Mouse (Mus musculus) retina, postnatal 1 day (tissue): ENCODE results near the gene Plvap.

Source experiments
- DNase-seq: peaks from one replicate; pipeline ENCODE4 v3.0.0-alpha.2; 2012

Plvap gene

DNA sequence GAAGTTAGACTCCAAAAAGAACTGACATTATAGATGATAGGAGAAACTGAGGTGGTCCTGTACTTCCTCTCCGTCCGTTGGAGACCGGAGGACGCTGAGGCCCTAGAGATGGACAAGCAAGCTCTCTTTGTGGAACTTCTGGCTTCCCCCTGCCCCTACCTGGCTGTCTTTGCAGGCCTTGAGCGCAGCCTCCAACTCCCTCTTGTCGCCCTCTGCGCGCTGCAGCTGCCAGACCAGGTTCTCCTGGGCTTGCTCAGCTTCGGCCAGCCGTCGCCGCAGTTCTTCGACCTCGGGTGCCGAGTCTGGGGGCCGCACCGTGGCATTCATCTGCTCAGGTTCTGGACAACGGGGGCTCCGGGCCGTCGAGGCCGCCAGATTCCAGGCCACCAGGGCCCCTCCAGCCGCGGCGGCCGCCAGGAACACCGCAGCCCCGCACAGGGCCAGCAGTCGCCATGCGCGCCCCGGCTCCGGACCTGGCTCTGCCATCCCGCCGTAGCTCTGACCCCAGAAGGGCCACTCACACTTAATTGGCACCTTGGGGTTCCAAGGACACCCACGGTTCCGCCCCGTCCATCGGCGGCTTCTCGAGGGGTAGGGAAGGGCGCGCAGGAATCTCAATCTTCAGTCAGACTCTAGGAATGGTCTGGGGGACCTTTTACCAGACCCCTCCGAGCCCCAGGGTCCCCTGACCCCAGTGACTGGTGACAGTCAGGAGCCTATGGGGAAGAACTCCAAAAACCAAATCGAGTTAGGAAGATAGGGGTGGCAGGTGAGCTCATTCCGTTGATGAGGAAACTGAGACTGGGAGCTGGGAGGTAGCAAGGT, 13.9 kb upstream of the Plvap start, which contains the start of gene Ccdc194:
Ccdc194 (minus strand) TSS at position 486 of the 825 bp plus-strand sequence.
- DNase-seq = no peak

DNA sequence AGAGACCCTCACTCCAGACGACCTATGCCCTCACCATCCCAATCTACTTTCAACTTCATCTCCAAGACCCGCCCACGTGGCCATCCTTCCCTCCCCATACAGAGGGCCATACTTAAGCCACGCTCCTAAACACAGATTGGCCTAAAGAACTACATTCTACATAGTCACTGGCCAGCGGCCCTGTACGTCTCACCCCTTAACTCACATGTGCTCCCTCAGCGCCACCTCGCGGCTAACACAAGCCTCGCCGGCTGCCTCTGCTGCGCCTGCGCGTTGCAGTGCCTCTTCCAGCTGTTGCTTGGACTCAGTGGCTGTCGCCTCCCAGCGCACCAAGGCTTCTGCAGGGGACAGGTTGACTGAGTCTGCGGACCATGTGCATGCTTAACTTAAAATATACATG, 10.1 kb upstream of the Plvap start:
- DNase-seq = peak; percentile 95

DNA sequence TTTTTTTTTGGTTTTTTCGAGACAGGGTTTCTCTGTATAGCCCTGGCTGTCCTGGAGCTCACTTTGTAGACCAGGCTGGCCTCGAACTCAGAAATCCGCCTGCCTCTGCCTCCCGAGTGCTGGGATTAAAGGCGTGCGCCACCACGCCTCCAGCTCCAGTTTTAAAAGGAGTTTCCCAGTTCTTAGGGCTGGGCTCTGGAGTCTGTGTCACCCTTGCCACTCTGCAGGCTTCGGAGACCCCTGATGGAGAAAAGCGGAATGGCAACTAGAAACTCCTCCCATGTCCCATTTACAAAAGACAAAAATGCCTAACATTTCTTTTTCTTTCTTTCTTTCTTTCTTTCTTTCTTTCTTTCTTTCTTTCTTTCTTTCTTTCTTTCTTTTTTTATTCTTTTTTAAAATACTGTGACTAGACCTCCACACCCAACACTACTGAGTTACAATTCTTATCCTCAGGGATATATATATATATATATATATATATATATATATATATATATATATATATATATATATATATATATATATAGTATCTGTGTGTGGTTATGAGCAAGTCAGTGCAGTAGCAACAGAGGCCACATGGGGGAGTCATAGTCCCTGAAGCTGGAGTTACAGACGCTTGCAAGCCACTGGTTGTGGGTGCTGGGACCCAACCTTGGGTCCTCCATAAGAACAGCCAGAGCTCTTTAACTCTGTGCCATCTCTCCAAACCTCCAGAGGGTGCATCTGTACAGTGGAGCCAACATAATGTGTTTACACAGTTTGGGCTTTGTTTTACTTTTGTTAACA, 7.7 kb upstream of the Plvap start:
- peak; percentile 81 for DNase-seq

DNA sequence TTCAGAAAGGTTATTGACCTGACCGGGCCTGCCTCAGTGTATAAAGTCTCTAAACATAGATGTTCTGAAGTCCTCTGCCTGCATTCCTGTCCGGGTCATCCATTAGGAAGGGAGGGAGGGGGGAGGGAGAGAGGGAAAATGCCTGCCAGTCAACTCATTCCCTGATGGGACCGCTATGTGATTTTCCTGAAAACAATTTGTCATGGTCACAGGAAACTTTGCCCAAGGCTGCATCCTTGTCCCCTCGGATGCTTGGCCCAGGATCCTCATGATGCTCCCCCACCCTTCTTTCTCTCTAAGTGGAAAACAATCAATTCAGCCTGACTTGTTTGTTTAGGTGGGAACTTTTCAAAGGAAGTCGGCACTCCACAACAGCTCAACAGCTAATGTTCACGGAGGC, 5.2 kb upstream of the Plvap start:
- DNase-seq = no peak

DNA sequence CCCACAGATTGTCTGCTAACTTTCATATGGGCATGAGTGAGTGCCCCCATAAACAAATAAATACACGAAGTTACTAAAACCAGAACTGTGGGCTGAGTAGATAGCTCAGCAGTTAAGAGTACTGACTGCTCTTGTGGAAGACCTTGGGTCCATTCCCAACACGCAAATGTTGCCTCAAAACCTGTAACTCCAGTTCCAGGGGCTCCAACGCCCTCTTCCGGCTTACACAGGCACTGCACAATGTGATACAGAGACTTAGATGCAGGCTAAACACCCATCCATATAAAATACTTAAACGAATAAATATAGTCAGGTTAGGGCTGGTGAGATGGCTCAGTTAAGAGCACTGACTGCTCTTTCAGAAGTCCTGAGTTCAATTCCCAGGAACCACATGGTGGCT, 3.5 kb upstream of the Plvap start:
- no peak for DNase-seq

DNA sequence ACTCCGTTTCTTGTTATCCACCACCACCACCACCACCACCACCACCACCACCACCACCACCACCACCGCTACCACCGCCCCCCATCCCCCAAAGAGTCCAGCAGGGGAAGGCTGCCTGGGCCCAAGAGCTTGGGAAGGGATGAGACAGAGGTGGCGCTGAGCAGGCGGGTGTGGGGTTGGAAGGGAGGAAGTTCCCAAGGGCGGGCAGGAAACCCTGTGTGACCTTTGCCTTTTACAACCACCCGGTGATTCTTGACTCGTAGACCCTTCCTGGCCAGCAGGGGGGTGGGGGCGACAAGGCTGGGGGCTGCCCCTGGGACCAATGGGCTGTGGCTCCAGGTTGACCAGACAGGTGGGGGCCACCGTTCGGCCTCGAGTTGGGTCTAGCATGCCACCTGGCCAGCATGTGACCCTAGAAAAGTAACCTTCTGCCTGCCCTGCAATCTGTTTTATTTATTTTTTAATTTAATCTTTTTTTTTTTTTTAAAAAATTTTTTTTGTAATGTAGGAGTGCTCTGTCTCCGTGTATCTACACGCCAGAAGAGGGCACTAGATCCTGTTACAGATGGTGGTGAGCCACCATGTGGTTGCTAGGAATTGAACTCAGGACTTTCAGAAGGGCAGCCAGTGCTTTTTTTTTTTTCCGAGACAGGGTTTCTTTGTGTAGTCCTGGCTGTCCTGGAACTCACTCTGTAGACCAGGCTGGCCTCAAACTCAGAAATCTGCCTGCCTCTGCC, 1.6 kb upstream of the Plvap start:
- DNase-seq = no peak

DNA sequence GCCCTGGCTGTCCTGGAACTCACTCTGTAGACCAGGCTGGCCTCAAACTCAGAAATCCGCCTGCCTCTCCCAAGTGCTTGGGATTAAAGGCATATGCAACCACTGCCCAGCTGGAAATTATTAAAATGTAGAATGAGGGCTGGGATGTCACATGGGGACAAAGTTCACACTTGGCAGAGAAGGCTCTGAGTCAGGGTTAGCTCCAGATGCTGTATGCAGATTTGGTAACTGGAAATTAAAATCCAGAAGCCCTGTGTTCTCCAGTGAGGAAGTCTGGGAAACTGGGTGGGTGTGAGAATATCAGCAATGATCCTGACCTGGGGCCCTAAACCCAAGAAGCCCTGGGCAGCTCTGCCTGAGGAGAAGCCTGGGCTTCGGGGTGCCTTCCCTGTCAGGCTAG, 2.2 kb downstream of the Plvap start:
- no peak for DNase-seq

DNA sequence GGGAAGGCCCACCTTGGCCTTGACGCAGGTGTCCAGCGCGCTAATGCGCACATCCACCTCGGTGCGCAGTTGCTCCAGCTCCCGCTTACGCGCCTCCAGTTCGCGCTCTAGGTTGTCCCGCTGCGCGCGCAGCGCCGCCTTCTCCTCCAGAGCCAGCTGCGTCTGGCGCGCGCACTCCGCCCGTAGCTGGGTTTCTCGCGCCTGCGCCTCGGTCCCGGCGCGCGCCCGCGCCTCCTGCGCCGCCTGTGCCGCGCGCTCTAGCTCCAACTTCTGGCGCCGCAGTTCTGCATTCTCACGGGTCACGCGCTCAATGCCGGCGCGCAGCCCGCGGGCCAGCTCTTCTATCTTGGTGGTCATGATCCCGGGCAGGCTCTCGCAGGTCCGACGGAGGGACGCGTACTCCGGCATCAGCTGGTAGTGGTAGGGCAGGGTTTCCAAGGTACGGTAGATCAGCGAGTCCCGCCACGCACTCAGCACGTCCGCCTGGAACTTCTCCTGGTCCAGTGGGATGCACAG, 3.9 kb downstream of the Plvap start:
- DNase-seq = peak; percentile 89

DNA sequence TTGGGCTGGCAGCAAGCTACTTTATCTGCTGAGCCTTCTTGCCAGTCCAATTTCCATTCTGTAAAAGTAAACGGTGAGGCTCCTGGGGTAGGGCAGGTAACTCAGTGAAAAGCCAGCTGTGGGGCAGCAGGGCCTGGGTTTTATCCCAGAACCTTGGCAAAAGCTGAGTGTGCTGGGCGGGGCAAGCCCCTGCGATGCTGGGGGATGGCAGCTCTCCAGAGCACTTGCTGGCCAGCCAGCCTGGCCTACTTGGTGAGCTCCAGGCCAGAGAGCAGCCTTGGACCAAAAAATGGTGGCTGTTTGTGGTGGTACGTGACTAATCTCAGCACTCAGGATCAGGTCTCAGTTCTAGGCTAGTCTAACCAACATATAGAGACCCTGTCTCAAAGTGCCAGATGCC, 5.6 kb downstream of the Plvap start:
- DNase-seq = no peak

DNA sequence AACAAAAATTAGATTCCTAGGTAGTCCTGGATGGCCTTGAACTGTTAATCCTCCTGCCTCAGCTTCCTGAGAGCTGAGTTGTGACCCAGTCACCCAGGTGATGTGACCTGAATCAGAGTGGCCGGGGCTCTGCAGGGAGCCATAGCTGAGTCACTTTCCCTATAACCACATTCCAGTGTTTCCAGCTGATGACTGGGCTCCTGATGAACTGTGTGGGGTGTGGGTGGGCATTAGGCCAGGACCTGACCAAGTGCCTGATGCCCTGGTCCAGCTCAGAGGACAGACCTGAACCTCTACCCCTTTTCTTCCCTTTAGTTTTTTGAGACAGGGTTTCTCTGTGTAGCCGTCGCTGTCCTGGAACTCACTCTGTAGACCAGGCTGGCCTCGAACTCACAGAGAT, 6.2 kb downstream of the Plvap start:
- no peak for DNase-seq

DNA sequence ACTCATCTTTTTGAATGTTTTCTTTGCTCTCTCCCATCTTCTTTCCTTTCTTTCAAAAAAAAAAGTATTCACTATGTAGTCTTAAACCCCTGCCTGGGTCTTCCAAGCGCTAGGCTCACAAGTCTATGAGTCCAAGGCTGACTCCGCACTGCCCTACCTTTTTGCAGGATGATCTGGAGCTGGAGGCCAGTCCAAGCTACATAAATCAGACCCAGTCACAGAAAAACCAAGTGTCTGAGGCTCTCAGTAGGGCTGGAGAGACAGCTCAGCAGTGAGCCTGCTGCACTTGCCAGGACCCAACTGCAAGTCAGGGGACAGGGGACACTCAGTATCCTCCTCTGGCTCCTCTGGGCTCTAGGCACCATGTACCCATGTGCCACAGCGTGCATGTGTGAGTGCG, 7.2 kb downstream of the Plvap start:
- DNase-seq = no peak

DNA sequence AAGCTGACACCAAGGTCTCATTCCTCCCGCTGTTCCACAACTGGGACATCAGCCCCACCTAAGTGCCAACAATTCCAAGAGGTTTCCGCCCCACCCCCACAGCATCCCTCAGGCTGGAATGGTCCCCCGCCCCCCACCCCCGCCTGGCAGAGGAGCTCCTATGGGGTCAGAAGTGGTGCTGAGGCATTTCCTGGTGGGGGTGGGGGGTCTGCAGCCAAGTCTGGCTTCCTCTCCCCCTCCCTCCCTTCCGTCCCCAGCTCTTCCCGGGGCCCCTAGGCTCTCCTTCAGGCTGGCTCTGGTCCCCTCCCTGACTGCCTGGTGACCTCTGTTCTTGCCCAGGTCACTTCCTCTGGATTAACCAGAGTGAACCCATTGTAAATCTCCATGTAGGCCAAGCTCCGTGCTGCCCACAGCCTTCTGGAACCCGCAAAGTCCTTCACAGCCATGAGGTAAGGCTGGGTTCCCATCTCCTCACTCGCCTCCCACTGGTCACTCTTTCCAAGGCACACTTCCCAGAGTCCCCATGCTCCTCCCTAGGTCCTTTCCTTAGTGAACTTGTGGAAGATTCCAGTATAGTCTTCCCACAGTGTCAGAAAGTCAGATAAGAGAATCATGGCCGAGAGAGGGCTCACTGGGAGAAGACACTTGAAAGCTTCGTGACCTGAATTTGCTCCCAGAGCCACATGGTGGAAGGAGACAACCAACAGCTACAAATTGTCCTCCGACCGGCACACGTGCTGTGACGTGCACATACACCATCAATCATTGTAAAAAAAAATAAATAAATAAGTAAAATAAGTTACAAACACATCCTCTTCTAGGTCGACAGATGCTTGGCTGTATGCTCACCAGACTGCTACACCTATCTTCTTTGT, 12.5 kb downstream of the Plvap start:
- peak; percentile 19 for DNase-seq

DNA sequence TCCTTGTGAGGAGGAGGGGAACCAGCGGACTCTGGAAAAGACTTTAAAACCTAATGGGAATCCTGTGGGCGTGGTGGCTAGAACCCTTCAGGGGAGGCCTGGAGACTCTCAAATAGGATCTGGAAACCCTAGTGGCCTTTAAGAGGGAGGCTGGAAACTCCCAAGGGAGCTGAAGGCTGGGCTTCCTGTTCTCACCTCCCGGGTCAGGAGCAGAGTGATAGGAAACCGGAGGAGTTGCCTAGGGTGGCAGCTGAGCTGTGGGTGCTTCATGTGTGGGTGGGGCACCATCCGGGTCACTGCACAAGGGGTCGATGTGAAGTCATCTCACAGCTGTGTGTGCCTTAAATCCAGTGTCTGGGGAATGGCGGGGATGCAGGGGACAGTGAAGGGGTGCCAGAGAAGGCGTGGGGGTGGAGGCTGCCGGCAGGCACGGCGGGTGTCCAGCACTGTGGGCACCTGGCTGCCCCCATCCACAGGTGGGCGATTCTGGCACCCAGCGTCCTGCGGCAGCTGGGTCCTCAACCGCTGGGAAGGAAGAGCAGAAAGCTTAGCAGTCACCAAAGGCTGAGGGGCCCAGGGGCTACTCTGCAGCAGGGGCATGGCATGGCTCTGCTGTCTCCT, 13.6 kb downstream of the Plvap start:
- no peak for DNase-seq

DNA sequence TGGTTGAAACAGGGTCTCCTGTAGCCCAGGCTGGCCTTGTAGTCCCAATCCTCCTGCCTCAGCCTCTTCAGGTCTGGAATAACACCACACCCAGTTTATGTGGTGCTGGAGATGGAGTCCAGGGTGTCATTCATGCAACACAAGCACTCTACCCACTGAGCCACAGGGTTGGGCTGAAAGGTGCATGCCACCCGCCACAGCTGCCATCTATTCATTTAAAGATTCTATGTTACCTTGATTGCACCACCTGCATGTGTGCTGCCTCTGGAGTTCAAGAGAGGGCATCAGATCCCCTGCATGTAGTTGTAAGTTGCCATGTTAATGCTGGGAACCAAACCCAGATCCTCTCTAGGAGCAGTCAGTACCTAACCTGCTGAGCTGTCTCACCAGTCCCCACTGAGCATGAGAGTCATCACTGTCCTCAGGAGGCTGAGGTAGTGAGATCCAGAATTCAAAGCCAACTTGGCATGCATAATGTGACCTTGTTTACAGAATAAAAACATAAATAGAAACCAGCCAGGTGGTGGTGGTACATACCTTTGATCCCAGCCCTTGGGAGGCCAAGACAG, 14.4 kb downstream of the Plvap start:
- DNase-seq = no peak

DNA sequence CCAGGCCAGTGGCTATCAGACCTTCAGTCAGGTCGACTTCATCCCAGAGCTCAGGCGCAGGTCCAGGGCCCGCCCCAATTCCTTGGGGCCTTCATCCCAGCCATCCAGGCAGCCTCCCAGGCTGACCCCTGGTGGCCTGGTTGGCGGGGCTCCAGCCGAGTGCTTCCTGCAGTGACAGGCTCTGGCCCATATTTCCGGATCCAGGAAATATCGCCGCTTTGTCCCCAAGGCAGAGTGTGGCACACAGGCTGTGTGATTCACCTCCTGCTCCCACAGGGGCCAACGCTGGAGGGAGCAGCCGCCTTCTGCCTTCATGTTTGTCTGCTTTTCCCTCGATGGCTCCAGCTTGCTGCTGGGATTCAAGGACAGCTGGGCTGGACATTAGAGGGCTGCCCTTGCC, 15.1 kb downstream of the Plvap start:
- peak; percentile 60 for DNase-seq

DNA sequence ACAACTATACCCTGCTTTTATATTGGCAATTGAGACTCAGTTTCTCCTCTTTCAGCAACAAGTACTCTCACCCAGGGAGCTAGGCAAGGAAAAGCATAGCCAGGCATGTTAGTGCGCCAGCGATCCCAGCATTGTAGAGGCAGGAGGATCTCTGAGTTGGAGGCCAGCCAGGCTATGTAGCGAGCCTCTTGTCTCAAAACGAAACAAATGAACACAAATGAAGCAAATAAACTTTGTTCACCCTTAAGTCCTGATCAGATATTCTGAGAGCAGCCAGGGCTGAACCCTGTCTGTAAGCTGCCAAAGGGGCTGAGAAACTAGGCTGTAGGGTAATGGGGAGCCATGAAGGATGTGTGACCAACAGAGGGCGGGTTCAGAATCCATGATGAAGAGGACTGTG, 15.7 kb downstream of the Plvap start:
- DNase-seq = no peak

DNA sequence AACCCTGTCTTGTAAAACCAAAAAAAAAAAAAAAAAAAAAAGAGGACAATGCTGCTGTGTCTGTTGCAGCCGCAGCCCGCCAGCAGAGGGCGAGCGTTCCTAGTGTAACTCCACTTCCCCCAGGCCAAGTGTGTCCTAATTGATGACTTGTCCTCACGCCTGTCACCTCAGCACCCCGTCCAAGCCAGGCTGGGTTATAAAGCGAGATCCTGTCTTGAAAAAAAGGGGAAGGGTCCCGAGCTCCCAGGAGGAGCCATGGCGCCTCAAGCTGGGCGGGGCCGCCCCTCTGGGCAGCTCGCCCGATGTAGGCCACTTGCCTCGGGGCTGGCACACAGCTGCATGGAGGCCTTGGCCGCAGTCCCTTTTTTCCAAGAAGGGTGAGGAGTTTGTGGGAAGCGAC, 16.5 kb downstream of the Plvap start:
- peak; percentile 88 for DNase-seq

DNA sequence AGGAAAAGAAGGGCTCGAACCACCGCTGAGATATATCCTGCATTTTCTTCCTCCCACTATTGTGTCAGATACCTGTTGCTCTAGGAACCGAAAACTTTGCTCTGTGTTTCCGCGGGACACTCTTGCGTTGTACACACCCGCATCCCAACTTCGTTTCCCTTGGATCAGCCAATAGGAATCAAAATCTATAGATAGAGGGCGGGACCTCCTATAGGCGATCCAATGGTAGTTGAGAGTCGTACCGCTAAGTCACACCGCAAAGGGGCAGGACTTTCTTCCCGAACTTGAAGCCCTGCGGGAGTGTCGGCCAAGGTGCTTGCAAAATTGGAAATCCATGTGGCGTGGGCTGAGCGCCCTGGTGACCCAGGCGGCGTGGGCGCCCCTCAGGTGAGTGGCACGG, 23.1 kb downstream of the Plvap start:
- peak; percentile 98 for DNase-seq

DNA sequence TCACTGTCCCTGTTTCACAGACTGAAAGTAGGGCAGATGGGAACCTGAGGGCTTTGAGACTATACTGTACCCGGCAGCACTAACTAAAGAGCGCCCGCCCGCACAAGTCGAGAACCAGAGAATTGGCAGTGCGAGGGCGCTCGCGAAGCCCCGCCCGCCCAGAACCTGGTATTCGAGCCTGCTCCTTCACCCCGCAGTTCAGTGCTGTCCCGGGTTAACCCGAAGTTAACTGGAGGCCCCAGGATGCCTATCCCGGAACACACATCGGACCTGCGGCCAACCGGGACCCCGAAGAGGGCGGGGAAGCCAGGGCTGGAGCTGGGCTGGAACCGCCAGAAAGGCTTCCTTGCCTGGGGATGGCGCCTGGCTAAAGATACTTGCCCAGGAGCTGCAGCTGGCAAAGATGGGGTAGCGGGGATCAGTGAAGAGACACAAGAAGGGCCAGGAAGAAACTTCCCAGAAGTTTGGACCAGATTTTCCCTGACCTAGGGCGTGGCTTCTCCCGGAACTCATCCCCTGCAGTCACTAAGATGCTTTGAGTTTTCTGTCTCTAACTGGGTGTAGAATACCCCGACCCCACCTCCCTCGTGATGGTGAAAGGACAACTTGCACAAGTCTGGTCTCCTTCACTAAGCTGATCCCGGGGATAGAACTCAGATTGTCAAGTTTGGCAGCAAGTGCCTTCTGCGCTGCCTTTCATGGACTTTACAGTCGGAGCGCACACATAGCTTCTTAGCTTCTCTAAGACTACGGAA, 23.7 kb downstream of the Plvap start, which contains the start of gene Gtpbp3:
Gtpbp3 (plus strand) TSS at position 413 of the 755 bp plus-strand sequence.
- peak; percentile 89 for DNase-seq

DNA sequence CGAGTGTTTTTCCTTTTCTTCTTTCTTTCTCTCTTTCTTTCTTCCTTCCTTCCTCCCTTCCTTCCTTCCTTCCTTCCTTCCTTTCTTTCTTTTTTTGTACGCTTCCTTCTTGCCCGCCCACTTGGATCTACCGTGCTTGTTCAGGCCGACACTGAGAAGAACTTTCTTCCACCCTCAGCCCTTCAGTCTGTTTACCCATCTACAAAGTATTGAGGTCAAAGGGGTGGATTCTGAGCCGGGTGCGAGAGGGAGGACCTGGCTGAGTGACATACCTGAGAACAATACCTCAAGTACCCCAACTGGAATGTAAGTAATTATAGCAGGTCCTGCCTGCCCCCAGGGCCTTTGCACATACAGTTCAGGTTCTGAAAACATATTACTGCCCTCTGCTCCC, 25.4 kb downstream of the Plvap start:
- DNase-seq = no peak
